ENCODE assay signal across 24 mouse cellular contexts in the genomic region with DNA sequence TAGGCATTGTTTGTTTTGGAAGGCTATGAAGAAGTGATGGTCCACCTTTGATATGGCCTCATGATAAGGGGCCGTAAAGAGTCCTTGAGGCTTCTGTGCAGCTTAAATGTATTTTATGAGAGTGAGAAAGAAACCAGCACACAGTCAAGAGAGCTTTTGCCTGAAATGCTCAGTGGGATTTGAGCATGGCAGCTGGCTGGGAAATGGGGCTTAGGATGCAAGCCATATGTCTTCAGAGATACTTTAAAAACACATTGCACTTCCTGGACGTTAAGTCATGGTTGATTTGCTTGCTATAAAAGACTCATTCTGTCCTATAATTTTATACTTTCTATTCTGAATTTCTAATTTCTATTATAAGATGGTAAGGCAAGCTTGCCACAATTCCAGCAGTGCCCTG. TPM values are rescaled to one million over a fixed set of nuclear protein-coding genes. Genes with fewer than 3 reads are reported as not detected.
DNase-seq lines count a peak whose midpoint lies in the region; ATAC-seq lines count a peak whose summit lies in the region.
"Had no signal": no experiment of that assay in that cellular context is flagged by ENCODE, and none has a peak within 500 bp of the region (broad histone marks: within the 10 kb centered on the region; RNA-seq: fewer than 3 reads in every experiment).

No protein-coding gene starts in this region.

- WGBS in embryonic facial prominence, embryonic 14.5 days: 54% methylated on average over 2 of the region's 2 CpGs
- WGBS in embryonic facial prominence, embryonic 10.5 days: 85% methylated on average over 2 of the region's 2 CpGs
- WGBS in heart, embryonic 11.5 days (ENCODE audit: insufficient replicate concordance): 59% methylated on average over 2 of the region's 2 CpGs

- no peaks in the 10 kb centered on the region for H3K36me3 ChIP-seq in embryonic facial prominence, embryonic 14.5 days (ENCODE audit: control insufficient read depth, insufficient read depth, low read length)
- H3K36me3 ChIP-seq in embryonic facial prominence, embryonic 10.5 days (replicated peaks): no peaks in the 10 kb centered on the region
- H3K36me3 ChIP-seq in heart, embryonic 11.5 days (ENCODE audit: control insufficient read depth, insufficient read depth, low read length): no peaks in the 10 kb centered on the region
- H3K36me3 ChIP-seq: embryonic facial prominence, embryonic 12.5 days; forebrain, embryonic 12.5 days; heart, embryonic 10.5 days; hindbrain, embryonic 10.5 days; intestine, embryonic 15.5 days; liver, embryonic 13.5 days had no signal

- no peaks in the 10 kb centered on the region for H3K9me3 ChIP-seq in embryonic facial prominence, embryonic 14.5 days (ENCODE audit: control insufficient read depth, low read length)
- H3K9me3 ChIP-seq in embryonic facial prominence, embryonic 10.5 days: no peaks in the 10 kb centered on the region
- no peaks in the 10 kb centered on the region for H3K9me3 ChIP-seq in heart, embryonic 11.5 days (replicated peaks; ENCODE audit: control insufficient read depth, low read length)
- H3K9me3 ChIP-seq: embryonic facial prominence, embryonic 12.5 days; forebrain, embryonic 12.5 days; heart, embryonic 10.5 days; hindbrain, embryonic 10.5 days; intestine, embryonic 15.5 days; liver, embryonic 13.5 days had no signal

- H3K4me3 ChIP-seq in embryonic facial prominence, embryonic 14.5 days (ENCODE audit: low read depth, low read length): no peak overlapping the region
- no peak overlapping the region for H3K4me3 ChIP-seq in embryonic facial prominence, embryonic 10.5 days
- H3K4me3 ChIP-seq in heart, embryonic 11.5 days (ENCODE audit: low read depth, low read length): no peak overlapping the region
- H3K4me3 ChIP-seq: embryonic facial prominence, embryonic 12.5 days; erythroblast, embryonic 14.5 days; forebrain, embryonic 12.5 days; heart, embryonic 10.5 days; hindbrain, embryonic 10.5 days; intestine, embryonic 15.5 days; liver, embryonic 13.5 days had no signal

- H3K9ac ChIP-seq in embryonic facial prominence, embryonic 14.5 days (ENCODE audit: low read depth, low read length): no peak overlapping the region
- no peak overlapping the region for H3K9ac ChIP-seq in heart, embryonic 11.5 days (ENCODE audit: low read depth, low read length)
- H3K9ac ChIP-seq: embryonic facial prominence, embryonic 12.5 days; forebrain, embryonic 12.5 days; intestine, embryonic 15.5 days; liver, embryonic 13.5 days had no signal

- H3K4me1 ChIP-seq in embryonic facial prominence, embryonic 14.5 days (ENCODE audit: control insufficient read depth, insufficient read depth, low read length): no peaks in the 10 kb centered on the region
- no peaks in the 10 kb centered on the region for H3K4me1 ChIP-seq in embryonic facial prominence, embryonic 10.5 days
- H3K4me1 ChIP-seq in heart, embryonic 11.5 days (ENCODE audit: control insufficient read depth, insufficient read depth, low read length): 0 out of 2 replicates have a peak, but pooled peaks cover 2% of the 10 kb centered on the region
- H3K4me1 ChIP-seq: forebrain, embryonic 12.5 days; hindbrain, embryonic 10.5 days; intestine, embryonic 15.5 days; liver, embryonic 13.5 days had no signal

- no peak overlapping the region for H3K4me2 ChIP-seq in embryonic facial prominence, embryonic 14.5 days (ENCODE audit: low read depth, low read length)
- H3K4me2 ChIP-seq in heart, embryonic 11.5 days: no peak overlapping the region
- H3K4me2 ChIP-seq: embryonic facial prominence, embryonic 12.5 days; forebrain, embryonic 12.5 days; intestine, embryonic 15.5 days; liver, embryonic 13.5 days; midbrain, embryonic 11.5 days had no signal

- intact Hi-C loops in left cerebral cortex, postnatal 14 days (cut with DNase I): no loop called here

- no peak overlapping the region for H3K27ac ChIP-seq in embryonic facial prominence, embryonic 14.5 days (replicated peaks; ENCODE audit: low read depth, low read length)
- no peak overlapping the region for H3K27ac ChIP-seq in embryonic facial prominence, embryonic 10.5 days (replicated peaks)
- no peak overlapping the region for H3K27ac ChIP-seq in heart, embryonic 11.5 days (ENCODE audit: low read depth, low read length)
- H3K27ac ChIP-seq: embryonic facial prominence, embryonic 12.5 days; forebrain, embryonic 12.5 days; heart, embryonic 10.5 days; hindbrain, embryonic 10.5 days; intestine, embryonic 15.5 days; kidney, postnatal 0 days; liver, embryonic 13.5 days; stomach, postnatal 0 days had no signal

- ATAC-seq in embryonic facial prominence, embryonic 14.5 days (ENCODE audit: low read depth): no peak
- ATAC-seq in heart, embryonic 11.5 days (replicated peaks; ENCODE audit: insufficient number of reproducible peaks, low FRiP score, low TSS enrichment): no peak
- ATAC-seq: hindbrain, embryonic 16.5 days; intestine, embryonic 15.5 days had no signal

- H3K27me3 ChIP-seq in embryonic facial prominence, embryonic 14.5 days (replicated peaks; ENCODE audit: control insufficient read depth, insufficient read depth, low read length): no peaks in the 10 kb centered on the region
- no peaks in the 10 kb centered on the region for H3K27me3 ChIP-seq in embryonic facial prominence, embryonic 10.5 days (replicated peaks; ENCODE audit: low read depth, poor library complexity, severe bottlenecking)
- no peaks in the 10 kb centered on the region for H3K27me3 ChIP-seq in heart, embryonic 11.5 days (ENCODE audit: control insufficient read depth, insufficient read depth, low read length)
- H3K27me3 ChIP-seq: embryonic facial prominence, embryonic 12.5 days; forebrain, embryonic 12.5 days; intestine, embryonic 15.5 days; liver, embryonic 13.5 days had no signal

- peak; percentile 41 for DNase-seq in embryonic facial prominence, embryonic 14.5 days (ENCODE audit: low spot score)
- no peak for DNase-seq in embryonic facial prominence, embryonic 10.5 days (ENCODE audit: low spot score)
- peak; percentile 42 for DNase-seq in right cerebral cortex, adult 18-20 months
- no peak for DNase-seq in right cerebral cortex, postnatal 14 days
- peak; percentile 36 to 48 for DNase-seq in left cerebral cortex, postnatal 14 days (ENCODE audit: low spot score in 2 of 2)
- DNase-seq in telencephalon, adult 2 months (ENCODE audit: low read depth, low spot score): peak; percentile 68
- DNase-seq in spleen, postnatal 4 days (ENCODE audit: low spot score in 2 of 2): no peak
- DNase-seq: adrenal gland, postnatal 14 days; cerebellum, adult 9-10 months; gastrocnemius, postnatal 10 days; liver, embryonic 13.5 days; lung, adult 2 months; lung, postnatal 14 days had no signal

RNA-seq across cellular contexts. Expression of a gene that starts 28.9 kb away (rescaled TPM):
- 61.5 and 62.5 TPM in 2 replicates for polyA plus RNA-seq in embryonic facial prominence, embryonic 14.5 days (2014; fragmentation: Nextera tagmentation; extraction: Ambion mirVana)
- 61.0 and 67.3 TPM in 2 replicates for polyA plus RNA-seq in embryonic facial prominence, embryonic 10.5 days (2016; fragmentation: Nextera tagmentation; extraction: Ambion mirVana)
- total RNA-seq in left cerebral cortex, postnatal 14 days (2021): 100 to 1,000 TPM; 292 to 301 TPM
- 50.3 and 55.5 TPM in 2 replicates for polyA plus RNA-seq in heart, embryonic 11.5 days (2014; fragmentation: Nextera tagmentation; extraction: Ambion mirVana)

Comparison
In these comparisons a context has a peak if more than half of its experiments do, and no peak if none do; other contexts are left out.
1. DNase-seq: peak in embryonic facial prominence, embryonic 14.5 days (single experiment), right cerebral cortex, adult 18-20 months (single experiment), left cerebral cortex, postnatal 14 days (2 of 2) and telencephalon, adult 2 months (single experiment); none in embryonic facial prominence, embryonic 10.5 days (single experiment), right cerebral cortex, postnatal 14 days (single experiment) and spleen, postnatal 4 days (0 of 2).